Mouse (Mus musculus): ENCODE results near the gene Igfbp4. TPM values are rescaled to one million over a fixed set of nuclear protein-coding genes. Genes with fewer than 3 reads are reported as not detected.

Igfbp4 gene
- polyA plus RNA-seq, 1 experiment from 2014 or later, result 584 TPM

DNA sequence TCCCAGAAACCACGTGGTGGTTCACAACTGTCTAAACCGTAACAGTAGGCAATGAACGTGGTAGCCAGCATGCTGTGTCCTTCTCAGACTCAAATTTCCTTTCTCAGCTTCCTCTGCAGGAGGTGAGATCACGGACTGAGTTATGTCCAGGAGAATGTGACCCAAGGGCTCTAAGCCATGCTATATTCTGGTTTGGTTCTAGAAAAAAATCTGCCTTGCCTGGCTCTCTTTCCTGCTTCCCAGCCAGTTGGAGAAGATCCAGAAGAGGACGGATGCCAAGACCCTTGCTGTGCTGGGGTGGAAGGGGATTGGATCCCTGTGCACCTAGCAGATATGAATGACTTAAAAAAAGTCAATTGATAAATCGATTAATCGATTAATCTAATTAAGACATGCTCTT lies 58.5 kb downstream of the Igfbp4 start:
- Histone ChIP-seq H3K27ac (no peak overlapping the region), H3K9ac (ENCODE audit: low read depth, low read length) (no peak overlapping the region), H3K4me1 (replicated peaks; ENCODE audit: insufficient read depth, low read length) (no peaks in the 10 kb centered on the region), H3K27me3 (ENCODE audit: insufficient read depth, low read length) (no peaks in the 10 kb centered on the region), H3K4me3 (replicated peaks; ENCODE audit: low read depth, low read length) (no peak overlapping the region), H3K36me3 (ENCODE audit: insufficient read depth, low read length) (no peaks in the 10 kb centered on the region), H3K4me2 (ENCODE audit: low read length) (no peak overlapping the region), H3K9me3 (replicated peaks; ENCODE audit: low read length) (no peaks in the 10 kb centered on the region)
- ATAC-seq (replicated peaks; ENCODE audit: low FRiP score, low read depth) (no peak), DNase-seq (ENCODE audit: low spot score) (no peak)
- WGBS, result 68% methylated on average over 7 of the region's 7 CpGs
- TF ChIP-seq CTCF (IDR thresholded peaks at IDR 0.05; ENCODE audit: low read depth), result no peak

DNA sequence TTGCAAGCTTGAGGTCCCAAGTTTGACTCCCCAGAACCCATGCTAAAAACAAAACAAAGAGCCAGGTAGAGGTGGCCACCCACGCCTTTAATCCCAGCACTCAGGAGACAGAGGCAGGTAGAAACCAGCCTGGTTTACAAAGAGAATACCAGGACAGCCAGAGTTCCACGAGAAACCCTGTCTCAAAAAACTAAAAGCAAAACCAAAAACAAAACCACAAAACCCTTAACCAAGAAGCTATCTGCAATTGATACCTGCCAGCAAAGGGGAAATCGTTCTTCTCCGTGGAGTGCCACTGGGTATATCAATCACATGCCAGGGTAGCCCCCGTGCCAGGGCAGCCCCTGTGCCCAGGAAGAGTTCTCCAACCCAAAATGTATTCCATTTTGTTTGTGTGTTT lies 59.2 kb downstream of the Igfbp4 start:
- no peak overlapping the region for H3K4me2 ChIP-seq (ENCODE audit: low read length)
- H3K27me3 ChIP-seq (ENCODE audit: insufficient read depth, low read length), result no peaks in the 10 kb centered on the region
- WGBS, result 72% methylated on average over 5 of the region's 5 CpGs
- no peak for TF ChIP-seq CTCF (IDR thresholded peaks at IDR 0.05; ENCODE audit: low read depth)
- no peaks in the 10 kb centered on the region for H3K36me3 ChIP-seq (ENCODE audit: insufficient read depth, low read length)
- no peaks in the 10 kb centered on the region for H3K9me3 ChIP-seq (replicated peaks; ENCODE audit: low read length)
- H3K4me1 ChIP-seq (replicated peaks; ENCODE audit: insufficient read depth, low read length), result no peaks in the 10 kb centered on the region
- no peak overlapping the region for H3K4me3 ChIP-seq (replicated peaks; ENCODE audit: low read depth, low read length)
- no peak overlapping the region for H3K27ac ChIP-seq
- DNase-seq (ENCODE audit: low spot score) (no peak), ATAC-seq (replicated peaks; ENCODE audit: low FRiP score, low read depth) (no peak)
- H3K9ac ChIP-seq (ENCODE audit: low read depth, low read length), result no peak overlapping the region

DNA sequence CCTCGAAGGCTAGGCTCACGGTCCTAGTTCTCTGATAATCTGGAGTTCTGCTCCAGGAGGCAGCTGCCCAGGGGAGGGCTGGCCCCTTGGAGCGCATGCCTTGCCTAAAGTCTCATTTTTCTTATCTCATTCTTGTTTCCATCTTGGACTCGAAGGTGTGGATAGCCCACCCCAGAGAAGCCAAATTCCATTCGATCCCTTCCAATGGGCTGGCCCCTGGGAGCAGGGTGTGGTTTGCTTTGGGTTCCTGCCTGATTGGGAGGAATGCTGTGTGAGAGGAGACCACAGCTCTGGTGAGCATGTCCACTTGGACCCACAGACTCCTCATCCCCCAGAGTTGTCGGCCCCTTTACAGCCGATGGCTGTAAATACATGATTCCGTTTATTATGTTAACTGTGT lies 60.6 kb downstream of the Igfbp4 start:
- DNase-seq (ENCODE audit: low spot score) (no peak), ATAC-seq (replicated peaks; ENCODE audit: low FRiP score, low read depth) (no peak)
- Histone ChIP-seq H3K27me3 (ENCODE audit: insufficient read depth, low read length) (no peaks in the 10 kb centered on the region), H3K9ac (ENCODE audit: low read depth, low read length) (no peak overlapping the region), H3K4me3 (replicated peaks; ENCODE audit: low read depth, low read length) (no peak overlapping the region), H3K36me3 (ENCODE audit: insufficient read depth, low read length) (no peaks in the 10 kb centered on the region), H3K9me3 (replicated peaks; ENCODE audit: low read length) (no peaks in the 10 kb centered on the region), H3K4me1 (replicated peaks; ENCODE audit: insufficient read depth, low read length) (peaks cover 4% of the 10 kb centered on the region; the same call in 1 of the 2 replicates), H3K27ac (no peak overlapping the region), H3K4me2 (ENCODE audit: low read length) (no peak overlapping the region)
- WGBS, result 60% methylated on average over 8 of the region's 8 CpGs
- no peak for TF ChIP-seq CTCF (IDR thresholded peaks at IDR 0.05; ENCODE audit: low read depth)

DNA sequence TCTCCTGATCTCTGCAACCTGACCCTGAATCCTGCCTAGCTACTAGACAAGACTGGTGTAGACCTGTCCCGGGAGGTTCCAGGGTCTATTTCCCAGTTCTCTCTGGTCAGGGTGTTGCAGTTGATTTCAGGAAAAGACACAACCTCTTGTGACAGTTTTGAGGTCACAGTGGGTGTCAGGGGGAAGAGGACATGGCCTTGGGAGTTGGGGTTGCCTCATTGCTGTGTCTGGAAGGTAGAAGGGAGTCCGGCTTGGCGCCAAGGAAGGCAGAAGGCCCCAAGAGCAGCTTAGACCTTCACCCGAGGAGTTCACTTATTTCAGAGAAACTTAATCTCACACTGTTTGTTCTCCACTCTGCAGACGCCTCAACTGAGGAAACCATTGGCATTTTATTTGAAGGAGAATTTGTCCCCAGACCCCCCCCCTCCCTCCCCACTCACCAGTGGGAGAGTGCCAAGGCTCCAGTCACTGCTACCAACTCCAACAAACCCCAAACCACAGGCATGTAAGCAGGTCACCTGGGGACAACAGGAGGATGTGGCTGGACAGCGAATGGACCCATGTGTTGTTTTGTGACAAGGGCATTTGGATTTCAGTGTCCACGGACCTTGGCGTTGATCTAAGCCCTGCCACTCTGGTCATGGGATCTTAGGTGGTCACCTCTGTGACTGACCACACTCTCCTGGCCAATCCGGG lies 61.7 kb downstream of the Igfbp4 start:
- Histone ChIP-seq H3K4me2 (ENCODE audit: low read length) (no peak overlapping the region), H3K9me3 (replicated peaks; ENCODE audit: low read length) (no peaks in the 10 kb centered on the region), H3K4me3 (replicated peaks; ENCODE audit: low read depth, low read length) (no peak overlapping the region), H3K27ac (no peak overlapping the region), H3K9ac (ENCODE audit: low read depth, low read length) (no peak overlapping the region), H3K27me3 (ENCODE audit: insufficient read depth, low read length) (no peaks in the 10 kb centered on the region), H3K36me3 (ENCODE audit: insufficient read depth, low read length) (no peaks in the 10 kb centered on the region), H3K4me1 (replicated peaks; ENCODE audit: insufficient read depth, low read length) (peaks cover 7% of the 10 kb centered on the region; the same call in 1 of the 2 replicates)
- WGBS, result 79% methylated on average over 9 of the region's 9 CpGs
- DNase-seq (ENCODE audit: low spot score) (no peak), ATAC-seq (replicated peaks; ENCODE audit: low FRiP score, low read depth) (no peak)
- no peak for TF ChIP-seq CTCF (IDR thresholded peaks at IDR 0.05; ENCODE audit: low read depth)

Other genes starting within 250 kb of the Igfbp4 start
- gene Msl1, start 245.7 kb upstream of the Igfbp4 start, polyA plus RNA-seq (2015; fragmentation: Nextera tagmentation; extraction: Ambion mirVana), result 17.8 and 19.3 TPM in 2 replicates
- gene Casc3, start 236.3 kb upstream of the Igfbp4 start, polyA plus RNA-seq (2015; fragmentation: Nextera tagmentation; extraction: Ambion mirVana), result 24.6 and 25.7 TPM in 2 replicates
- gene Rapgefl1, start 204.5 kb upstream of the Igfbp4 start, polyA plus RNA-seq (2015; fragmentation: Nextera tagmentation; extraction: Ambion mirVana), result 0.77 and 1.0 TPM in 2 replicates
- 3.4 and 3.5 TPM in 2 replicates for gene Wipf2, start 177.6 kb upstream of the Igfbp4 start, polyA plus RNA-seq (2015; fragmentation: Nextera tagmentation; extraction: Ambion mirVana)
- gene Cdc6, start 133.4 kb upstream of the Igfbp4 start, polyA plus RNA-seq (2015; fragmentation: Nextera tagmentation; extraction: Ambion mirVana), result 12.3 and 15.5 TPM in 2 replicates
- 25.7 and 26.3 TPM in 2 replicates for gene Rara, start 113.4 kb upstream of the Igfbp4 start, polyA plus RNA-seq (2015; fragmentation: Nextera tagmentation; extraction: Ambion mirVana)
- 1.1 and 1.6 TPM in 2 replicates for gene Gjd3, start 58.2 kb upstream of the Igfbp4 start, polyA plus RNA-seq (2015; fragmentation: Nextera tagmentation; extraction: Ambion mirVana)
- gene Top2a, start 17.1 kb upstream of the Igfbp4 start, polyA plus RNA-seq (2015; fragmentation: Nextera tagmentation; extraction: Ambion mirVana), result 70.5 and 85.9 TPM in 2 replicates
- 0.13 and 0.16 TPM in 2 replicates for gene Tns4, start 48.1 kb downstream of the Igfbp4 start, polyA plus RNA-seq (2015; fragmentation: Nextera tagmentation; extraction: Ambion mirVana)
- gene Ccr7, start 113.8 kb downstream of the Igfbp4 start, polyA plus RNA-seq (2015; fragmentation: Nextera tagmentation; extraction: Ambion mirVana), result 0.08 and 0.19 TPM in 2 replicates
- gene Smarce1, start 189.8 kb downstream of the Igfbp4 start, polyA plus RNA-seq (2015; fragmentation: Nextera tagmentation; extraction: Ambion mirVana), result 154 and 196 TPM in 2 replicates
- 0.29 and 0.33 TPM in 2 replicates for gene Krt222, start 202.8 kb downstream of the Igfbp4 start, polyA plus RNA-seq (2015; fragmentation: Nextera tagmentation; extraction: Ambion mirVana)
- gene Krt24, start 244.0 kb downstream of the Igfbp4 start, polyA plus RNA-seq (2015; fragmentation: Nextera tagmentation; extraction: Ambion mirVana), result not detected in 2 replicates

Measured in kidney, postnatal 0 days (tissue).